Mouse (Mus musculus) intestine, embryonic 14.5 days (tissue): ENCODE data around the gene Chrne. TPM values are rescaled to one million over a fixed set of nuclear protein-coding genes. Genes with fewer than 3 reads are reported as not detected.
"Not testable (repeated sequence)": the region's sequence is repeated elsewhere in the genome, so short reads cannot be mapped to it uniquely, and the experiment has no call there.

Source experiments
- ATAC-seq: fragments of 200-750 bp; cut with Nextera tagmentation; replicated peaks from 2 replicates; pipeline ENCODE4 v1.8.0; 2017; ENCODE audit warnings: low read depth, moderate number of reproducible peaks, moderate TSS enrichment, moderate library complexity; ENCODE audit not compliant: low FRiP score, low TSS enrichment
- DNase-seq: peaks from one replicate; pipeline ENCODE4 v3.0.0-alpha.2; 2018; ENCODE audit warnings: low spot score
- H3K27ac ChIP-seq: fragments of 300-500 bp; sonication (generic); 2 replicates; pipeline ENCODE4 v1.5.1; 2014; ENCODE audit warnings: low read depth, mild to moderate bottlenecking, control low read depth
- H3K27me3 ChIP-seq: fragments of 300-500 bp; sonication (generic); replicated peaks from 2 replicates; pipeline ENCODE4 v1.6.1; 2014; ENCODE audit warnings: low read length, control low read depth; ENCODE audit not compliant: control insufficient read depth, insufficient read depth
- H3K36me3 ChIP-seq: fragments of 300-500 bp; sonication (generic); 2 replicates; pipeline ENCODE4 v1.6.1; 2014; ENCODE audit warnings: low read length, control low read depth; ENCODE audit not compliant: control insufficient read depth, insufficient read depth
- H3K4me1 ChIP-seq: fragments of 300-500 bp; sonication (generic); replicated peaks from 2 replicates; pipeline ENCODE4 v1.6.1; 2014; ENCODE audit warnings: low read length, control low read depth, mixed read lengths; ENCODE audit not compliant: control insufficient read depth, insufficient read depth
- H3K4me2 ChIP-seq: fragments of 300-500 bp; sonication (generic); 2 replicates; pipeline ENCODE4 v1.6.1; 2014; ENCODE audit warnings: low read length
- H3K4me3 ChIP-seq: fragments of 300-500 bp; sonication (generic); 2 replicates; pipeline ENCODE4 v1.5.1; 2014; ENCODE audit warnings: low read depth, low read length, control low read depth, mixed read lengths
- H3K9ac ChIP-seq: fragments of 300-500 bp; sonication (generic); 2 replicates; pipeline ENCODE4 v1.6.1; 2014; ENCODE audit warnings: mild to moderate bottlenecking, low read length
- H3K9me3 ChIP-seq: fragments of 300-500 bp; sonication (generic); 2 replicates; pipeline ENCODE4 v1.6.1; 2016; ENCODE audit warnings: low read length, control low read depth; ENCODE audit not compliant: control insufficient read depth
- WGBS: fragments of 180-500 bp; shearing (Covaris S2); extraction: QIAGEN DNeasy Blood & Tissue Kit; methylation state at CpG from one replicate; pipeline ENCODE4 v1.1.7; 2014; 5-methylcytosine and 5-hydroxymethylcytosine counted together
- polyA plus RNA-seq: library from polyadenylated mRNA; unstranded; fragments of >200 nt; fragmentation: Nextera tagmentation; extraction: Ambion mirVana; gene quantifications from 2 replicates; pipeline ENCODE4 v1.2.1, GENCODE M21; 2014

Chrne gene
- polyA plus RNA-seq, 1 experiment from 2014 or later: 0.30 TPM

DNA sequence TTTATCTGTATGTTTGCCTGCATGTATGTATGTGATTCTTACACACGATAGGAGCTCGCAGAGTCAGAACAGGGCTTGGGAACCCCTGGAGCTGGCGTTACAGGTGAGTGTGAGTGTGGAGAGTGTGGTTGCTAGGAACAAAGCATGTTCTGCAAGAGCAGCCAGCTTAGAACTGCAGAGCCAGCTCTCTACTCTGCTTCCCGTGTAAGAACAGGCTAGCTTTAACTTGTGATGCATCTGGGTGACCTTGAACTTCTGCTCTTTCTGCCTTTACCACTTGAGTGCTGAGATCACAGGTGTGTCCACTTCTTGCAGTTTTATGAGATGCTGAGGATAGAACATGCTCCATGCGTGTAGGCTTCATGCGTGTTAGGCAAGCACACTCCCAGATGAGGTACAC, 40.1 kb downstream of the Chrne start:
- ATAC-seq (no peak), DNase-seq (no peak)
- Histone ChIP-seq H3K27ac (no peak overlapping the region), H3K9me3 (no peaks in the 10 kb centered on the region), H3K27me3 (no peaks in the 10 kb centered on the region), H3K36me3 (0 out of 2 replicates have a peak, but pooled peaks cover 3% of the 10 kb centered on the region), H3K4me2 (no peak overlapping the region), H3K4me1 (peaks cover 57% of the 10 kb centered on the region), H3K9ac (no peak overlapping the region), H3K4me3 (no peak overlapping the region)
- 86% methylated on average over 6 of the region's 6 CpGs for WGBS

- no peaks in the 10 kb centered on the region for H3K9me3 ChIP-seq
- no peak overlapping the region for H3K9ac ChIP-seq
- no peak overlapping the region for H3K4me3 ChIP-seq
- ATAC-seq (no peak), DNase-seq (no peak)
- no peaks in the 10 kb centered on the region for H3K27me3 ChIP-seq
- H3K27ac ChIP-seq: no peak overlapping the region
- peaks cover 45% of the 10 kb centered on the region for H3K4me1 ChIP-seq
- H3K4me2 ChIP-seq: no peak overlapping the region
- H3K36me3 ChIP-seq: 0 out of 2 replicates have a peak, but pooled peaks cover 3% of the 10 kb centered on the region
- 73% methylated on average over 3 of the region's 3 CpGs for WGBS
Measured at GRCm38 (mm10) chr11:70577201-70577600, 41.8 kb downstream of the Chrne start.

DNA sequence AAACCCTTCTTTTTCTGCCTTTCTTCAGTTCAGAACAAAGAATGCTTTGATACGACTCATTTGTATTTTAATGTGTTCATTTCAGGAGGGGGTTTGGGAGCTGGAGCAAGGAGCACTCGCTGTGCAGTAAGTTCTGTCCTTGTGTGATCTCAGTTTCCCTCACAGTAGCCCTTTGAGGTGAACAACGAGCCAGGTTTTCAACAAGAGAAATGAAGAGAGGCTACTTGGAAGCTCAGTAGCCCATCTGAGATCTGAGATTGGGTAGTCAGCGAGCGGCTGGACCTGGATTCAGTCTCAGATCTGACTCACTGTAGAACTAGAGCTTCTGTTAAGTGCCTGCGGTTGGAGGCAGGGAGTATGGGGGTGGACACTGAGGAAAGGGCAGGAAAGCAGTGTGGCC, 45.1 kb downstream of the Chrne start:
- WGBS: 80% methylated on average over 6 of the region's 6 CpGs

GRCm38 (mm10) chr11:70572348-70572902, 46.6 kb downstream of the Chrne start:
- H3K4me3 ChIP-seq: no peak overlapping the region
- 0 out of 2 replicates have a peak, but pooled peaks cover 3% of the 10 kb centered on the region for H3K36me3 ChIP-seq
- no peak overlapping the region for H3K27ac ChIP-seq
- no peaks in the 10 kb centered on the region for H3K9me3 ChIP-seq
- DNase-seq: no peak
- H3K4me2 ChIP-seq: no peak overlapping the region
- H3K4me1 ChIP-seq: peaks cover 9% of the 10 kb centered on the region
- H3K27me3 ChIP-seq: no peaks in the 10 kb centered on the region
- H3K9ac ChIP-seq: no peak overlapping the region
- no peak for ATAC-seq
- 54% methylated on average over 5 of the region's 5 CpGs for WGBS

More for the DNA sequence above, 45.1 kb downstream of the Chrne start:
- Histone ChIP-seq H3K27ac (no peak overlapping the region), H3K9me3 (no peaks in the 10 kb centered on the region), H3K36me3 (0 out of 2 replicates have a peak, but pooled peaks cover 3% of the 10 kb centered on the region), H3K27me3 (no peaks in the 10 kb centered on the region), H3K4me3 (no peak overlapping the region), H3K9ac (no peak overlapping the region), H3K4me2 (no peak overlapping the region), H3K4me1 (peaks cover 23% of the 10 kb centered on the region)
- DNase-seq (no peak), ATAC-seq (no peak)

- H3K36me3 ChIP-seq: peaks cover 7% of the 10 kb centered on the region; the same call in 1 of the 2 replicates
- H3K9ac ChIP-seq: no peak overlapping the region
- ATAC-seq (no peak), DNase-seq (no peak)
- no peak overlapping the region for H3K4me3 ChIP-seq
- H3K27me3 ChIP-seq: no peaks in the 10 kb centered on the region
- H3K4me1 ChIP-seq: 0 out of 2 replicates have a peak, but pooled peaks cover 4% of the 10 kb centered on the region
- no peaks in the 10 kb centered on the region for H3K9me3 ChIP-seq
- H3K4me2 ChIP-seq: no peak overlapping the region
- 91% methylated on average over 1 of the region's 1 CpGs for WGBS
- H3K27ac ChIP-seq: no peak overlapping the region
Measured at GRCm38 (mm10) chr11:70571641-70572040, 47.4 kb downstream of the Chrne start.

DNA sequence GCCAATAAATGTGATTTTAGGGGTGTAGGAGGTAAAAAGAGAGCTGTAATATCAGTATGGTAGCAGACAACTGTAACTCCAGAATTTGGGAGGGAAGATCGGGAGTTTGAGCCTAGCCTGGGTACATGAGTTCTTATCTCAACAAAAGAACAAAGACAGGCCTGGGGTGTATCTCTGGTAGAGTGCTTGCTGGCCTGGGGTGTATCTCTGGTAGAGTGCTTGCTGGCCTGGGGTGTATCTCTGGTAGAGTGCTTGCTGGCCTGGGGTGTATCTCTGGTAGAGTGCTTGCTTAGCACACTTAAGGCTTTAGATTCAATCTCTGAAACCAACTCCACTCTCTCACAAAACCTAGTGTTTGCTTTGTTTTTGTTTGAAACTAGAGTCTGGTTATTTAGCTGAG, 48.4 kb downstream of the Chrne start:
- H3K9ac ChIP-seq, H3K9me3 ChIP-seq, H3K4me2 ChIP-seq, H3K27ac ChIP-seq, DNase-seq, H3K27me3 ChIP-seq, H3K4me3 ChIP-seq, H3K36me3 ChIP-seq, ATAC-seq: not testable (repeated sequence)
- WGBS: 97% methylated on average over 1 of the region's 1 CpGs
- peaks cover 10% of the 10 kb centered on the region; the same call in 1 of the 2 replicates for H3K4me1 ChIP-seq

DNA sequence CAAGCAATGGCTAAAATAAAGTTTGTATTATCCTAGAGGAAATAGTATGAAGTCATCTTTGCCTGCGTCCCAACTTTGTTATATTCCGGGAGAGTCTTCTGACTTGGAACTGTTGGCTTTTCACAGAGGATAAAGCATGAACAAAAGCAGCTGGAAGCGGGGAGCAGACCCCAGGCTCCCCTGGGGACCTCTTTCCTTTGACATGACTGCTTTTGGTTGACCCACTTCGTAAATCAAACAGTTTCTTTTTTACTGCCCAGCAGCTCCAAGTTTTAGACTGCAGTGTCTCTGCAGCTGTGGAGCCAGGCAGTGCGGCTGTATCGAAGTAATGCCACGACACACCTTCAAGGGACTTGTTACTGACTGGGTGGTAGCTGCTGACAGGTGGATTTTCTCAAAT, 52.4 kb downstream of the Chrne start:
- H3K4me1 ChIP-seq: peaks cover 30% of the 10 kb centered on the region; the same call in 1 of the 2 replicates
- WGBS: 69% methylated on average over 7 of the region's 7 CpGs
- DNase-seq: no peak

More for the DNA sequence above, 52.4 kb downstream of the Chrne start:
- Histone ChIP-seq H3K9ac (no peak overlapping the region), H3K27me3 (no peaks in the 10 kb centered on the region), H3K4me2 (no peak overlapping the region), H3K36me3 (peaks cover 7% of the 10 kb centered on the region; the same call in 1 of the 2 replicates), H3K9me3 (no peaks in the 10 kb centered on the region), H3K27ac (no peak overlapping the region), H3K4me3 (no peak overlapping the region)
- ATAC-seq: no peak
